Mouse (Mus musculus) ES-Bruce4 (cell line): Measurements from ENCODE around the gene Cdpf1.

ENCODE experiments used
- EP300 ChIP-seq: IDR thresholded peaks from 2 replicates; pipeline ENCODE4 v1.6.1; 2011; ENCODE audit warnings: low read depth, low read length; ENCODE audit not compliant: insufficient read depth
- POLR2A ChIP-seq: IDR thresholded peaks from one replicate; pipeline ENCODE4 v1.8.1; 2011; ENCODE audit warnings: low read length; ENCODE audit not compliant: insufficient read depth

GRCm38 (mm10) chr15:85757768-85758167 lies 53.7 kb downstream of the Cdpf1 start:
- TF ChIP-seq EP300 (no peak), POLR2A (no peak)
